Mouse (Mus musculus) brain, embryonic 14.5 days (tissue): Measurements from ENCODE around the gene Tmem30c.

ENCODE experiments used
- CTCF ChIP-seq: fragments of 200-500 bp; IDR thresholded peaks from 2 replicates; pipeline ENCODE4 v1.5.1; 2012; ENCODE audit warnings: inconsistent platforms, mild to moderate bottlenecking, moderate library complexity, borderline replicate concordance; ENCODE audit not compliant: insufficient read depth, insufficient read length; ENCODE audit errors: extremely low read depth
- POLR2A ChIP-seq: fragments of 200-500 bp; IDR thresholded peaks from 2 replicates; pipeline ENCODE4 v1.6.1; 2012; ENCODE audit warnings: mild to moderate bottlenecking, inconsistent platforms, borderline replicate concordance; ENCODE audit not compliant: poor library complexity, insufficient read depth, insufficient read length, severe bottlenecking; ENCODE audit errors: extremely low read depth

DNA sequence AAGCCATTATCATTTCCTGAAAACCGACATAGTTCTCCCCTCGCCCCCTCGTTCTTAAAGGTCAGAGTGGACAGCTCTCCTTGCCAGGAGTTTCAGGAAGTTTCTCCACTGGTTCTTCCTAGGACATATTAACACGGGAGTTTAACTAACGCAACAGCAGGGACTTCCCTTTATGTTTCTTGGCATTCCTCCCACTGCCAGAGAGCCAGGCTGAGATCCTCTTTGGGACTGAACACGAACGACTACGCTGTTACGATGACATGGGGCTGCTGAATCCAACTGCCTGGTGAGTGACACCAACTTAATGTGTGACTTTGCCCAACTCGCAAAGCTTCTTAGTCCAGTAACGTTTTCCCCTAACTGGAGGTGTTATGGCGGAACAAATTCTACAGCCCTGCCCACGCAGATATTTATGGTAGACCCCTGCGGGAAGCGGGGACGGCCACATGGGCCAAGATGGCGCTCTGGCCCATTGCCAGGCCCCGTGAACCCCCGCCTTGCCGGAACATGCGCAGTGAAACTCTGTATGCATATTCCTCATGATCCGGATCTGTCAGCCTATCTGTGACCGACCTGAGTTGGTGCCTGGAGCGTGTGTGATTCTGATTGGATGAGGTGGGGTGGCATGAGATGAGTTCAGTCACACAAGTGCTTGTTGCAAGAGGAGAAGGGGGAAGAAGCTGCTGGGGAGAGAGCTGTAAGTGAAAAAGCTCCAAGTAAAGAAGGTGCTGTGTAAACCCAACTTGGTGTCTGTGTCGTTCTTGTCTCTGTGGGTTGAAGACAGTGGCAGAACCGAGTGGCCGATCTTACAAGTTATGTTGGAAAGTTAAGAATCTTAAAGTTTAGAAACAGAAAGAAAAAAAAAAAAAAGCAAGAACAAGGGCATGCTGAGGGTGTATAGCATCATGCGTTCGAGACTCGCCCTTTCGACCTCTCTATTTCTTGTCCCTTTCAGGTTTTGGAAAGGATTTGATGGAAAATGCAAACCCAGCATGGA, 12.1 kb downstream of the Tmem30c start:
- no peak for TF ChIP-seq CTCF
- TF ChIP-seq POLR2A: no peak
